7 mouse cellular contexts compared by ENCODE assay signal in genomic region chr12:116077074-116077854, GRCm38 (mm10). TPM values are rescaled to one million over a fixed set of nuclear protein-coding genes. Genes with fewer than 3 reads are reported as not detected.
DNase-seq lines count a peak whose midpoint lies in the region; ATAC-seq and TF ChIP-seq lines count a peak whose summit lies in the region.

TSS of gene Vipr2 (plus strand) at chr12:116077726.

- H3K36me3 ChIP-seq in G1E (replicated peaks), result no peaks in the 10 kb centered on the region
- no peaks in the 10 kb centered on the region for H3K36me3 ChIP-seq in embryonic facial prominence, embryonic 13.5 days
- no peaks in the 10 kb centered on the region for H3K36me3 ChIP-seq in heart, embryonic 15.5 days

- no peak for ATAC-seq in G1E (ENCODE audit: extremely low read depth, insufficient number of reproducible peaks, low FRiP score, poor library complexity, severe bottlenecking)
- ATAC-seq in embryonic facial prominence, embryonic 13.5 days (ENCODE audit: insufficient number of reproducible peaks, insufficient read depth, low FRiP score, low TSS enrichment, low read depth), result peak; percentile 76
- peak; percentile 76 for ATAC-seq in heart, embryonic 15.5 days (replicated peaks; ENCODE audit: insufficient number of reproducible peaks, insufficient read depth, low FRiP score, low read depth)
- ATAC-seq in megakaryocyte-erythroid progenitor cell, adult 5-6 weeks (replicated peaks; ENCODE audit: low FRiP score, low TSS enrichment, poor library complexity, severe bottlenecking), result peak; percentile 89

- no peak for TF ChIP-seq CTCF in G1E (IDR thresholded peaks at IDR 0.05; ENCODE audit: low read depth, low read length)

- H3K27me3 ChIP-seq in G1E (ENCODE audit: insufficient read depth, low read length), result no peaks in the 10 kb centered on the region; the same call in 1 of the 2 replicates
- peaks cover 39% of the 10 kb centered on the region for H3K27me3 ChIP-seq in embryonic facial prominence, embryonic 13.5 days
- H3K27me3 ChIP-seq in heart, embryonic 15.5 days, result peaks cover 40% of the 10 kb centered on the region

- H3K27ac ChIP-seq in embryonic facial prominence, embryonic 13.5 days, result no peak within 1 kb of the TSS
- no peak within 1 kb of the TSS for H3K27ac ChIP-seq in heart, embryonic 15.5 days

- H3K4me2 ChIP-seq in embryonic facial prominence, embryonic 13.5 days, result peak within 1 kb of the TSS; percentile 92
- H3K4me2 ChIP-seq in heart, embryonic 15.5 days, result peak within 1 kb of the TSS; percentile 98

- H3K9me3 ChIP-seq in G1E (replicated peaks), result peaks cover 7% of the 10 kb centered on the region
- no peaks in the 10 kb centered on the region for H3K9me3 ChIP-seq in embryonic facial prominence, embryonic 13.5 days
- no peaks in the 10 kb centered on the region for H3K9me3 ChIP-seq in heart, embryonic 15.5 days (replicated peaks)

- peak within 1 kb of the TSS; percentile 76 for H3K9ac ChIP-seq in embryonic facial prominence, embryonic 13.5 days
- peak within 1 kb of the TSS; percentile 55 for H3K9ac ChIP-seq in heart, embryonic 15.5 days

- no peak for DNase-seq in G1E (ENCODE audit: low spot score)
- peak; percentile 10 to 15 for DNase-seq in adrenal gland, postnatal 4 days (ENCODE audit: low spot score in 2 of 2)
- DNase-seq in kidney, postnatal 4 days, result peak; percentile 77 to 79
- peak; percentile 30 to 75 for DNase-seq in spleen, postnatal 4 days (ENCODE audit: low spot score in 2 of 2)

- H3K4me3 ChIP-seq in G1E (ENCODE audit: low read depth, low read length), result 0 out of 2 replicates have a peak within 1 kb of the TSS, but pooled peaks have one; percentile 7
- H3K4me3 ChIP-seq in embryonic facial prominence, embryonic 13.5 days, result peak within 1 kb of the TSS; percentile 59
- peak within 1 kb of the TSS; percentile 63 for H3K4me3 ChIP-seq in heart, embryonic 15.5 days

- 5% methylated on average over 33 of the region's 33 CpGs for WGBS in embryonic facial prominence, embryonic 13.5 days
- WGBS in heart, embryonic 15.5 days, result 5% methylated on average over 33 of the region's 33 CpGs

- no peaks in the 10 kb centered on the region for H3K4me1 ChIP-seq in G1E (ENCODE audit: insufficient read depth, low read depth, low read length)
- H3K4me1 ChIP-seq in embryonic facial prominence, embryonic 13.5 days, result 0 out of 2 replicates have a peak, but pooled peaks cover 5% of the 10 kb centered on the region
- H3K4me1 ChIP-seq in heart, embryonic 15.5 days (replicated peaks), result peaks cover 8% of the 10 kb centered on the region; the same call in 1 of the 2 replicates

RNA-seq across cellular contexts. Expression of gene Vipr2, which starts in this region (rescaled TPM):
- not detected in 2 replicates for total RNA-seq in G1E (2014; fragmentation: Nextera tagmentation)
- 0.16 and 0.17 TPM in 2 replicates for total RNA-seq in G1E (2017)
- not detected in 2 replicates for polyA plus RNA-seq in G1E (2012)
- 1 to 10 TPM; 1.8 to 2.1 TPM for total RNA-seq in adrenal gland, postnatal 4 days (2021)
- polyA plus RNA-seq in embryonic facial prominence, embryonic 13.5 days (2015; fragmentation: Nextera tagmentation; extraction: Ambion mirVana), result 2.2 and 2.7 TPM in 2 replicates
- 0.40 and 0.82 TPM in 2 replicates for polyA plus RNA-seq in heart, embryonic 15.5 days (2015; fragmentation: Nextera tagmentation; extraction: Ambion mirVana)
- total RNA-seq in megakaryocyte-erythroid progenitor cell, adult 5-6 weeks (2014; fragmentation: Nextera tagmentation), result 0.55 and 3.3 TPM in 2 replicates
- 0.61 and 3.1 TPM in 2 replicates for total RNA-seq in megakaryocyte-erythroid progenitor cell, adult 5-6 weeks (2017)

Comparison
In these comparisons a context has a peak if more than half of its experiments do, and no peak if none do; other contexts are left out.
1. Peak in ATAC-seq, H3K4me3 ChIP-seq, H3K9ac ChIP-seq and H3K4me2 ChIP-seq in heart, embryonic 15.5 days; RNA of the gene not detected or under 1 TPM.
2. H3K4me3 ChIP-seq: peak in every context shown above with its lines; median percentile 63 in heart, embryonic 15.5 days; 59 in embryonic facial prominence, embryonic 13.5 days; 7 in G1E.